Mouse (Mus musculus): Measurements from ENCODE around the gene Gm20388.

- no peak for TF ChIP-seq GATA1 (IDR thresholded peaks at IDR 0.05; ENCODE audit: low read length)
- no peak for TF ChIP-seq TAL1 (IDR thresholded peaks at IDR 0.05; ENCODE audit: low read length)
Observed at GRCm38 (mm10) chr8:120383713-120384112, 473.1 kb downstream of the Gm20388 start.

Data from erythroblast, embryonic 14.5 days (primary cell).